Mouse (Mus musculus): ENCODE results near the gene 9530077C05Rik.
A peak's percentile ranks its signal among the peaks of the same experiment; 100 is the strongest.

DNA sequence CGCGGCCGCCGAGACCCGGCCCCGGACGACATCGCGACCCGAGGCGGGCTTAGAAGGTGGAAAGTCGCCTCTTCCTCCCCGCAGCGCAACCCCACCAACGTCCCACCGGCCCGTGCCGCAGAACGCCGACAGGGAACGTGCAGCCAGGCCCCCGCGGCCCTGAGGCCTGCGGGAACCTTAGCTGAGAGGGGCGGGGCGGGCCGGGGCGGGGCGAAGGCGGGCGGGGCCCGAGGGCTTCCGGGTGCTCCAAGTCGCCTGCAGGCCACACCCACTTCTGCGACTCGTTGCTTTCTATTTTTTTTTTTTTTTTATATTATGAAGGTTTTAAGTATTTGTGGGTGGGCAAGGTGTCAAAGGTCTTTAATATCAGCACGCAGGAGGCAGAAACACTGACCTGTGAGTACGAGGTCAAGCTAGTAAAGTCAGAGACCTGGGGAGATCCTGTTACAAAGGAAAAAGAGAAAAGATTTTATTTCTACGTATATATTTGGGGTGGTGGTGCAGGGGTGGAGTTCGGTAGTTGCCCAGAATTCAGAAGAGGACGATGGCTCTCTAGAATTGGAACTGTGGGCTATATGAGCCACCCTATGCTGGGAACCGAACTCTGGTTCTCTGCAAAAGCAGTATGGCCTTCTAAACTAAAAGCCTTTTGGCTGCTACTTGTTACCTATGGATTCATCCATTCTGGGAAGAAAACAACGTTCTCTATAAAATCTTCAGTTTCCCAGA, 57.0 kb downstream of the 9530077C05Rik start:
- TF ChIP-seq POLR2A (IDR thresholded peaks at IDR 0.05; ENCODE audit: borderline replicate concordance, control insufficient read depth, low read depth, low read length) (peak; percentile 93), CTCF (IDR thresholded peaks at IDR 0.05; ENCODE audit: control insufficient read depth, insufficient read depth, low read length) (no peak)

Measured in bone marrow, adult 2 months (tissue).